Mouse (Mus musculus): ENCODE results near the gene Gng12.

GRCm38 (mm10) chr6:66972300-66972699 lies 76.1 kb downstream of the Gng12 start:
- TF ChIP-seq ZNF384 (IDR thresholded peaks at IDR 0.05; ENCODE audit: low read depth, low read length) (no peak), HCFC1 (IDR thresholded peaks at IDR 0.05; ENCODE audit: borderline replicate concordance, insufficient read depth, low read length) (no peak), CHD2 (IDR thresholded peaks at IDR 0.05; ENCODE audit: low read depth, low read length) (no peak)

Measured in ES-E14 (cell line).